Mouse (Mus musculus) erythroid progenitor cell, adult 5-6 weeks (primary cell): ENCODE data around the gene Gm20716. TPM values are rescaled to one million over a fixed set of nuclear protein-coding genes. Genes with fewer than 3 reads are reported as not detected.
A peak's percentile ranks its signal among the peaks of the same experiment; 100 is the strongest.
"Not testable (repeated sequence)": the region's sequence is repeated elsewhere in the genome, so short reads cannot be mapped to it uniquely, and the experiment has no call there.

Experiments
- ATAC-seq: replicated peaks from 2 replicates; pipeline ENCODE4 v1.8.0; 2016; ENCODE audit warnings: moderate number of reproducible peaks, mild to moderate bottlenecking, moderate TSS enrichment, inconsistent platforms; ENCODE audit not compliant: poor library complexity, low FRiP score, severe bottlenecking
- total RNA-seq, 2 experiments: library from RNA; stranded (forward) in 1 of 2; stranded (reverse) in 1 of 2; fragments of 150-400 nt in 1 of 2; fragments of 186-747, 209-891 nt in 1 of 2; gene quantifications; 2 replicates each; pipeline versions ENCODE4 v1.2.3 to v1.2.4; 2015 to 2017; ENCODE audit warnings: low replicate concordance in 2 of 2

The Gm20716 gene
- total RNA-seq, 2 experiments from 2014 or later = 14.3 to 28.4 TPM

- ATAC-seq = peak; percentile 45
Observed at GRCm38 (mm10) chr2:168169800-168170113, 60.4 kb downstream of the Gm20716 start.

- ATAC-seq = no peak
Observed at GRCm38 (mm10) chr2:168168892-168169799, 61.0 kb downstream of the Gm20716 start.

GRCm38 (mm10) chr2:168167781-168168180, 62.4 kb downstream of the Gm20716 start:
- no peak for ATAC-seq

GRCm38 (mm10) chr2:168166750-168167460, 63.3 kb downstream of the Gm20716 start:
- ATAC-seq = no peak

GRCm38 (mm10) chr2:168161978-168162377, 68.2 kb downstream of the Gm20716 start:
- no peak for ATAC-seq

GRCm38 (mm10) chr2:168161514-168161971, 68.6 kb downstream of the Gm20716 start:
- ATAC-seq = no peak

- ATAC-seq = no peak
Observed at GRCm38 (mm10) chr2:168160370-168160930, 69.7 kb downstream of the Gm20716 start.

- ATAC-seq = no peak
Observed at GRCm38 (mm10) chr2:168158911-168159711, 71.1 kb downstream of the Gm20716 start.

- not testable (repeated sequence) for ATAC-seq
Observed at GRCm38 (mm10) chr2:168157974-168158373, 72.2 kb downstream of the Gm20716 start.

GRCm38 (mm10) chr2:168156361-168156760, 73.8 kb downstream of the Gm20716 start:
- no peak for ATAC-seq

GRCm38 (mm10) chr2:168155666-168156065, 74.5 kb downstream of the Gm20716 start:
- ATAC-seq = no peak

GRCm38 (mm10) chr2:168154090-168154881, 75.9 kb downstream of the Gm20716 start:
- ATAC-seq = peak; percentile 78

GRCm38 (mm10) chr2:168149241-168149640, 80.9 kb downstream of the Gm20716 start:
- no peak for ATAC-seq

GRCm38 (mm10) chr2:168147722-168148432, 82.3 kb downstream of the Gm20716 start:
- ATAC-seq = no peak

GRCm38 (mm10) chr2:168145437-168145836, 84.7 kb downstream of the Gm20716 start:
- no peak for ATAC-seq

GRCm38 (mm10) chr2:168143794-168144193, 86.4 kb downstream of the Gm20716 start:
- no peak for ATAC-seq

- no peak for ATAC-seq
Observed at GRCm38 (mm10) chr2:168137161-168137560, 93.0 kb downstream of the Gm20716 start.
